In the genomic region with DNA sequence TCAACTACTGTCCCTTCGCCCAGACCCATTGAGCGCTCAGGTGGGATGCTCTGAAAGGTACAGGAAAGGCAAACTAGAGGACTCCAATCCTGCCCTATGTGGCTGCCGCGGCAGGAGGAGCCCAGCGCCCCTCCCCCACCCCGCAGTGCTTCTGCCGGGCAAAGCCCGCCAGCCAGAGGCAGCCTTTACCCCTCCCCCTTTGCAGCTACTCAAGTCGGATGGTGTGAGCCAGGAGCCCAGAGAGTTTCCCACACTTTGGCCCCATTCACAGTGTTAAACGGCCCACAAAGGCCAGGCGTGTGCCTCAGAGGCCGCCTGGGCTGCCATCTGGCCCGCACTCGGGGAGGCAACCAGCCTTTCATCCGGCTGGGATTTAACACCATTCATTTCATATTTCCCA, we compare ENCODE assay signal across 8 mouse cellular contexts. TPM values are rescaled to one million over a fixed set of nuclear protein-coding genes. Genes with fewer than 3 reads are reported as not detected.
A peak's percentile ranks its signal among the peaks of the same experiment; 100 is the strongest.
DNase-seq lines count a peak whose midpoint lies in the region; ATAC-seq and TF ChIP-seq lines count a peak whose summit lies in the region.

No protein-coding gene starts in this region.

- no peak overlapping the region for H3K4me2 ChIP-seq in kidney, postnatal 0 days (ENCODE audit: low read length)
- peak overlapping the region; percentile 42 for H3K4me2 ChIP-seq in embryonic facial prominence, embryonic 14.5 days (ENCODE audit: low read depth, low read length)

- no peak for DNase-seq in kidney, postnatal 0 days (ENCODE audit: low spot score)
- no peak for DNase-seq in kidney, postnatal 14 days
- DNase-seq in brain, embryonic 14.5 days (ENCODE audit: low read depth): peak; percentile 98
- DNase-seq in embryonic facial prominence, embryonic 14.5 days (ENCODE audit: low spot score): peak; percentile 91
- peak; percentile 64 to 82 for DNase-seq in layer of hippocampus, postnatal 14 days (ENCODE audit: low spot score in 2 of 2)
- peak; percentile 77 for DNase-seq in neural tube, embryonic 10.5 days (ENCODE audit: extremely low spot score, low spot score)
- no peak for DNase-seq in B cell, adult 2 months
- no peak for DNase-seq in spleen, postnatal 36 days (ENCODE audit: low spot score in 2 of 2)

- H3K27me3 ChIP-seq in kidney, postnatal 0 days (ENCODE audit: insufficient read depth, low read length): peaks cover 44% of the 10 kb centered on the region
- peaks cover 91% of the 10 kb centered on the region for H3K27me3 ChIP-seq in embryonic facial prominence, embryonic 14.5 days (replicated peaks; ENCODE audit: control insufficient read depth, insufficient read depth, low read length)

- H3K9me3 ChIP-seq in kidney, postnatal 0 days (replicated peaks; ENCODE audit: low read length): no peaks in the 10 kb centered on the region
- H3K9me3 ChIP-seq in embryonic facial prominence, embryonic 14.5 days (ENCODE audit: control insufficient read depth, low read length): no peaks in the 10 kb centered on the region

- TF ChIP-seq CTCF in kidney, postnatal 0 days (IDR thresholded peaks at IDR 0.05; ENCODE audit: low read depth): no peak
- TF ChIP-seq CTCF in brain, embryonic 14.5 days (IDR thresholded peaks at IDR 0.05; ENCODE audit: borderline replicate concordance, extremely low read depth, insufficient read depth, insufficient read length): no peak

- H3K4me3 ChIP-seq in kidney, postnatal 0 days (replicated peaks; ENCODE audit: low read depth, low read length): no peak overlapping the region
- H3K4me3 ChIP-seq in embryonic facial prominence, embryonic 14.5 days (ENCODE audit: low read depth, low read length): peak overlapping the region; percentile 12; the same call in 1 of the 2 replicates

- WGBS in kidney, postnatal 0 days: 3% methylated on average over 15 of the region's 15 CpGs
- WGBS in embryonic facial prominence, embryonic 14.5 days: 2% methylated on average over 9 of the region's 15 CpGs

- no peak for ATAC-seq in kidney, postnatal 0 days (replicated peaks; ENCODE audit: low FRiP score, low read depth)
- ATAC-seq in embryonic facial prominence, embryonic 14.5 days (ENCODE audit: low read depth): peak; percentile 58; the same call in 1 of the 2 replicates

- H3K27ac ChIP-seq in kidney, postnatal 0 days: no peak overlapping the region
- no peak overlapping the region for H3K27ac ChIP-seq in embryonic facial prominence, embryonic 14.5 days (replicated peaks; ENCODE audit: low read depth, low read length)

- H3K36me3 ChIP-seq in kidney, postnatal 0 days (ENCODE audit: insufficient read depth, low read length): no peaks in the 10 kb centered on the region
- no peaks in the 10 kb centered on the region for H3K36me3 ChIP-seq in embryonic facial prominence, embryonic 14.5 days (ENCODE audit: control insufficient read depth, insufficient read depth, low read length)

- peaks cover 20% of the 10 kb centered on the region for H3K4me1 ChIP-seq in kidney, postnatal 0 days (replicated peaks; ENCODE audit: insufficient read depth, low read length)
- H3K4me1 ChIP-seq in embryonic facial prominence, embryonic 14.5 days (ENCODE audit: control insufficient read depth, insufficient read depth, low read length): peaks cover 36% of the 10 kb centered on the region

- no peak for TF ChIP-seq POLR2A in brain, embryonic 14.5 days (IDR thresholded peaks at IDR 0.05; ENCODE audit: borderline replicate concordance, extremely low read depth, insufficient read depth, insufficient read length, poor library complexity, severe bottlenecking)

- H3K9ac ChIP-seq in kidney, postnatal 0 days (ENCODE audit: low read depth, low read length): 0 out of 2 replicates have a peak overlapping the region, but pooled peaks have one; percentile 9
- H3K9ac ChIP-seq in embryonic facial prominence, embryonic 14.5 days (ENCODE audit: low read depth, low read length): 0 out of 2 replicates have a peak overlapping the region, but pooled peaks have one; percentile 5

RNA-seq across cellular contexts. Expression of a gene that starts 2.6 kb away (rescaled TPM):
- polyA plus RNA-seq in kidney, postnatal 0 days (2015; fragmentation: Nextera tagmentation; extraction: Ambion mirVana): 5.8 and 6.2 TPM in 2 replicates
- 76.0 and 114 TPM in 2 replicates for polyA plus RNA-seq in brain, embryonic 14.5 days (2012; rRNA removed)
- 2.1 and 2.8 TPM in 2 replicates for polyA plus RNA-seq in embryonic facial prominence, embryonic 14.5 days (2014; fragmentation: Nextera tagmentation; extraction: Ambion mirVana)
- 10 to 100 TPM; 36.2 to 37.0 TPM for total RNA-seq in layer of hippocampus, postnatal 14 days (2021)

RNA-seq across cellular contexts. Expression of a gene that starts 5.8 kb away (rescaled TPM):
- polyA plus RNA-seq in kidney, postnatal 0 days (2015; fragmentation: Nextera tagmentation; extraction: Ambion mirVana): 30.4 TPM in 2 replicates
- polyA plus RNA-seq in brain, embryonic 14.5 days (2012; rRNA removed): 68.0 and 95.5 TPM in 2 replicates
- polyA plus RNA-seq in embryonic facial prominence, embryonic 14.5 days (2014; fragmentation: Nextera tagmentation; extraction: Ambion mirVana): 34.5 and 38.8 TPM in 2 replicates
- 10 to 100 TPM; 29.8 to 35.0 TPM for total RNA-seq in layer of hippocampus, postnatal 14 days (2021)

RNA-seq across cellular contexts. Expression of a gene that starts 29.8 kb away (rescaled TPM):
- 0.75 and 1.3 TPM in 2 replicates for polyA plus RNA-seq in kidney, postnatal 0 days (2015; fragmentation: Nextera tagmentation; extraction: Ambion mirVana)
- polyA plus RNA-seq in brain, embryonic 14.5 days (2012; rRNA removed): 0.79 and 1.8 TPM in 2 replicates
- polyA plus RNA-seq in embryonic facial prominence, embryonic 14.5 days (2014; fragmentation: Nextera tagmentation; extraction: Ambion mirVana): 0.98 and 1.3 TPM in 2 replicates
- 1 to 10 TPM in 1 of 2 experiments, under 1 TPM in 1; 0.81 to 1.1 TPM for total RNA-seq in layer of hippocampus, postnatal 14 days (2021)

RNA-seq across cellular contexts. Expression of a gene that starts 59.2 kb away (rescaled TPM):
- 40.6 and 42.0 TPM in 2 replicates for polyA plus RNA-seq in kidney, postnatal 0 days (2015; fragmentation: Nextera tagmentation; extraction: Ambion mirVana)
- polyA plus RNA-seq in brain, embryonic 14.5 days (2012; rRNA removed): 28.9 and 30.7 TPM in 2 replicates
- 50.3 and 52.1 TPM in 2 replicates for polyA plus RNA-seq in embryonic facial prominence, embryonic 14.5 days (2014; fragmentation: Nextera tagmentation; extraction: Ambion mirVana)
- 10 to 100 TPM; 34.2 to 40.9 TPM for total RNA-seq in layer of hippocampus, postnatal 14 days (2021)

Comparison
In these comparisons a context has a peak if more than half of its experiments do, and no peak if none do; other contexts are left out.
1. DNase-seq: peak in brain, embryonic 14.5 days (single experiment), embryonic facial prominence, embryonic 14.5 days (single experiment), layer of hippocampus, postnatal 14 days (2 of 2) and neural tube, embryonic 10.5 days (single experiment); none in kidney, postnatal 0 days (single experiment), kidney, postnatal 14 days (single experiment), B cell, adult 2 months (0 of 2) and spleen, postnatal 36 days (0 of 2).
2. RNA of a gene that starts 2.6 kb away (polyA plus RNA-seq): 76.0 to 114 TPM in brain, embryonic 14.5 days; 5.8 to 6.2 TPM in kidney, postnatal 0 days and 2.1 to 2.8 TPM in embryonic facial prominence, embryonic 14.5 days; every median in the first group is over 10 times any median in the second.